Mouse (Mus musculus) R1 (cell line): ENCODE data around the gene Marc2.
A peak's percentile ranks its signal among the peaks of the same experiment; 100 is the strongest.

Experiments used
- DNase-seq: peaks from one replicate; pipeline ENCODE4 v3.0.0-alpha.2; 2018; ENCODE audit warnings: low read depth, low spot score

Gene Marc2

DNA sequence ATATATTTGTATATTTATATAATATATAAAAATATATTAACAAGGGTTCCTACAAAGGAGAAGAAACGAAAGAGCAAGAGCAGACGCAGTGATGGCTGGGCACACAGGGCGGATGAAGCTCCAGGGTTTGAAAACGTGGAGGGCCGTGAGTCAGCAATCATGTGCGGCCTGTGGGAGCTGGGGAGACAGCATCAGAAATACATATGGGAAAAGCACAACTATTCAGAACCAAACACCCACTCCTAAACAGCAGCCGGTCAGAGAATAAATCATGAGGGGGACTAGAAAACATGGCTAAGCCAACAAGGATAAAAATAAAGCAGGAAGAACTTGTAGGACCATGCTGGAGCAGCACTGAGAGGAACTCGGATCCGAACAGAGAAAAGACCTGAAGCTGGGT is 11.0 kb upstream of the Marc2 start:
- no peak for DNase-seq

- DNase-seq = no peak
Measured at GRCm38 (mm10) chr1:184853922-184854321, 7.7 kb upstream of the Marc2 start.

GRCm38 (mm10) chr1:184853339-184853738 is 7.1 kb upstream of the Marc2 start:
- peak; percentile 88 for DNase-seq

GRCm38 (mm10) chr1:184851741-184852618 is 5.7 kb upstream of the Marc2 start:
- peak; percentile 95 for DNase-seq

DNA sequence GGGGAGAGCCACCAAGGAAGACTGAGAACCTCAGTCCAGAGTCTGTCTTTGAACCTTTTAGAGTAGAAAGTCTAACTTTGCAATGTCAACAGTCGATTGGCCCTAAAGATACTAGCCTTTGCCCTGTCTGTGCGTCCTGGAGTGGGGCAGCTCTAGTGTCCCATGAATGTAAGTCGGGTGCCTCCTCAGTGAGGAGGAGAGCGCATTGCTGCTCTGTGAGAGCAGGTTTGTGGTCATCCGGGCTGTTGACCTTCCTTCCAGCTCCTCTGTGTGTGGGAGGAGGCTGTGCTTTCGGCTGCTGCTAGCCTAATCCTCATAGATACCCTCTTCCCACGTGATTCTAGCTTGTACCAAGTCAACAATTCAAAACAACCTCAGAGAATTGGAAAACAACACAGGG is 4.9 kb upstream of the Marc2 start:
- no peak for DNase-seq

GRCm38 (mm10) chr1:184846973-184847372 is 722 bp upstream of the Marc2 start:
- DNase-seq = no peak

DNA sequence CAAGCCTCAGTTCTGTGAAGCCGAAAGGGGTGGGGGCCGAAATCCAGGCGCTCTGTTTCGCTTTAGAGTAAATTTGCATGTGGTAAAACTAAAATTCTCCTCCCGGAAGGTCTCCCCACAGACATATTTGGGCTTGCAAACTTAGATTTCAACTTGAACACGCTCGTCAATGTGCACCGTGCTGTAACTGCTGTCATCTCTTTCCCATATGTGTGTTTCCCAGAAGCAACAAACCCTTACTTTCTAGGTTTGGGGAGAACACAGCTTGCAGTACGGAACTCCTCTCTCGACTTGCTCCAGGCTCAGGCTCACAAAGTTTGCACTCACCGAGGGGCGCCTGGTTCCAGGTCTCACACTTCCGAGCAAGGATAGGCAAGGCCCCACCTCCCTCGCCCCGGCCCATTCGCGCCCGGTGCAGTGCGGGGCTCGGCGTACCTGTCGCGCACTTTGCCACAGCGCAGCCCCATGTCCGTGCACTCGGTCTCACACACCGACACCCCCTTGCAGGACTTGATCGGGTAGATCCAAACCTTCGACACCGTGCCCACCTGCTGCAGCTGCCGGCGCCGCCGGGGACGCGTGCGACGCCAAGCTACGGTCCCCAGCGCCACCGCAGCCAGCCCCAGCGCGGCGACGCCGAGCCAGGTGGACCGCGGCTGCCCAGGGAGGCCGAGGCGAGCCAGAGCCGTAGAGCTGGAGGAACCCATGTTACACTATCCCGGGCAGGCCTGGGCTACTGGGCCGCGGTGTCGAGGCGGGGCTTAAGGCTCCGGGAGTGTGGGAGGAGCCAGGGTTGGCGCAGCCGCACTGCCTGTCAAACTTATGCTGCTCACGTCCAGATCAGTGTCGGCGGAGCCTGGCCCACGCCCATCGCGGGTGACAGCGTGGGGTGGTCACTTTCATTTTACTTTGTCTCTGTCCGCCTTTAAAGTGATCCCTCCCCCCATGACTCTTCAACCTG is 860 bp downstream of the Marc2 start:
- peak; percentile 92 for DNase-seq

GRCm38 (mm10) chr1:184844326-184845066 is 1.8 kb downstream of the Marc2 start:
- DNase-seq = no peak

DNA sequence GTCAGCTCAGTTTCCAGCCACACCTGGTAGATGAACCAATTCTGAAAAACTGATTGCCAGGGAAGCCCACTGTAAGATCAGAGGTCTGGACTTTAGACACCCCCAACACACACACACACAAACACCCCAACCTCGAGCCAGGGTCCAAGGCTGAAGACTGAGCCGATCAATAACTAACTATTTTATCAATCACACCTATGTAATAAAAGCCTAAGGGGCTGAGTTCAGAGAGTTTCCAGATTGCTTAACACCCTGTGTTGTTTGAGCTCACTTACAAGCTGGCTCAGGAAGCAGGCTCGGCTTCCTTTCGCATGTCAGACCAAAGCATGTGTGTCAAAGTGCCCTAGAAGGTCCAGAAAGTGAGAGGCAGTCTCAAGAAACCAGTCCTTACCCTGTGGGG is 8.6 kb downstream of the Marc2 start:
- no peak for DNase-seq

- peak; percentile 64 for DNase-seq
Measured at GRCm38 (mm10) chr1:184836350-184836749, 9.9 kb downstream of the Marc2 start.

GRCm38 (mm10) chr1:184833499-184833898 is 12.8 kb downstream of the Marc2 start:
- DNase-seq = no peak

GRCm38 (mm10) chr1:184832211-184832610 is 14.0 kb downstream of the Marc2 start:
- peak; percentile 89 for DNase-seq

- DNase-seq = peak; percentile 75
Measured at GRCm38 (mm10) chr1:184829897-184830296, 16.4 kb downstream of the Marc2 start.

DNA sequence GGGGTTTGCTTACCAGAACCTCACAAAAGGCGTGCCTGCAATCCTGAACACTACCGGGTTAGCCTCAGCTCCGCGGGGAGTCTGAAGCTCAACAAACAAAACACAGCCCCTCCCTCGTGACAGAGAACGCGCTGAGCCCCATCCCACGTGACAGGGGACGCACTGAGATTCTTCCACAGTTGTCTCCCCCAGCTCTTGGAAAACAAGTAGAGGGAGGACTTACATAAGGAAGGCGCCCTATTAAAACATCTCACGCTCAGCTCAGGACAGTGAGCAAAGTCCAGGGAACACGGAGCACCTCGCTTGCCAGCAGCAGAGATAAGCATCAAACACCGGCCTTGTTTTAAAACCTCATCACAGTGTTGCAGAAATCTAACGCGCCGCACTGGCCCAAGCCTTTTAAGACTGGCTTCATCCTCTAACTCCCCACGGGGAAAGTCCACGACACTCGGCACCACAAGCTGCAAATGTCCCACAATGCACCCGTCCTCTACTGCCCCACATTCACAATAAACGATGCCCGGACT is 19.0 kb downstream of the Marc2 start:
- DNase-seq = peak; percentile 90

- peak; percentile 80 for DNase-seq
Measured at GRCm38 (mm10) chr1:184825093-184825492, 21.2 kb downstream of the Marc2 start.

- peak; percentile 92 for DNase-seq
Measured at GRCm38 (mm10) chr1:184824439-184824851, 21.8 kb downstream of the Marc2 start.

- DNase-seq = peak; percentile 69
Measured at GRCm38 (mm10) chr1:184822678-184823077, 23.6 kb downstream of the Marc2 start.

GRCm38 (mm10) chr1:184817768-184818167 is 28.5 kb downstream of the Marc2 start:
- peak; percentile 73 for DNase-seq

- no peak for DNase-seq
Measured at GRCm38 (mm10) chr1:184811716-184812250, 34.5 kb downstream of the Marc2 start.

DNA sequence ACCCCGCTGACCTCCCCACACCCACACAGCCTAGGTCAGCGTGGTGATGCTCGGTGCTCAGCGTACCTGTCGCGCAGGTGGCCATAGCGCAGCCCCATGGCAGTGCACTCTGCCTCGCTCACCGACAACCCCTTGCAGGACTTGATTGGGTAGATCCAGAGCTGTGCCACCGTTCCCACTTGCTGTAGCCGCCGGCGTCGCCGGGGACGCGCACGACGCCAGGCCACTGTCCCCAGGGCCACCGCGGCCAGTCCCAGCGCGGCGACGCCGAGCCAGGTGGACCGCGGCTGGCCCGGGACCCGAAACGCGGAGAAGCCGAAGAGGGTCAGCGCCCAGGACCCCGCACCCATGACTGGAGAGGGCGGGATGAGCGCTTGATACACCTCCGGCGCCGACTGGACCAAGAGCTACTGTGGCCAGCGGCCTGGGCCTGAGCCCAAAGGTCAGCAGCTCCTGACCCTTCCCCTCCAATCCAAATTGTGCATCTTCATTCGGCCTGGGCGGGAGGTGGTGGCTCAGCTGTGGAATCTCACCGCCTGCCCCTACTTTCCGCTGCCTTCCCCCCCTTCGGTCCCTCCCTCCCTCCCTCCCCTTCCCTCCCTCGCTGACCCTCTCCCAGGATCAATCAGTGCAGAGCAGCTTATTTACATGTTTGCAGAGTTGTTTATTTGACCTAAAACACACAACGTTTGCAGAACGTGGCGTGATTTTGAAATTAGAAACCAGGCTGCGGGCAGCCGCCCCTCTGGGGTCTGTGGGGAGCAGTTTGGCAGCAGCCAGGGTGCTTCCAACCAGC is 35.3 kb downstream of the Marc2 start, which contains the start of gene Marc1:
Gene Marc1 (minus strand): TSS at position 534 of the 796 bp plus-strand sequence.
- DNase-seq = no peak
